Mouse (Mus musculus): ENCODE measurements around the gene Carnmt1. TPM values are rescaled to one million over a fixed set of nuclear protein-coding genes. Genes with fewer than 3 reads are reported as not detected.
A peak's percentile ranks its signal among the peaks of the same experiment; 100 is the strongest.

Gene Carnmt1
- polyA plus RNA-seq, 1 experiment from 2014 or later: 24.0 TPM

GRCm38 (mm10) chr19:18658473-18658872 lies 12.1 kb upstream of the Carnmt1 start:
- 0 out of 2 replicates have a peak, but pooled peaks cover 3% of the 10 kb centered on the region for H3K4me1 ChIP-seq (replicated peaks)
- H3K36me3 ChIP-seq: no peaks in the 10 kb centered on the region
- no peaks in the 10 kb centered on the region for H3K27me3 ChIP-seq (replicated peaks)
- no peak overlapping the region for H3K27ac ChIP-seq
- no peak overlapping the region for H3K9ac ChIP-seq
- no peak overlapping the region for H3K4me2 ChIP-seq (replicated peaks)
- WGBS: 66% methylated on average over 4 of the region's 4 CpGs
- H3K9me3 ChIP-seq: no peaks in the 10 kb centered on the region
- H3K4me3 ChIP-seq (replicated peaks): no peak overlapping the region
- ATAC-seq: peak; percentile 56; the same call in 1 of the 2 replicates

GRCm38 (mm10) chr19:18659349-18659748 lies 11.2 kb upstream of the Carnmt1 start:
- no peaks in the 10 kb centered on the region for H3K36me3 ChIP-seq
- no peak overlapping the region for H3K9ac ChIP-seq
- no CpG with 5 or more reads among the region's 1 CpGs for WGBS
- no peaks in the 10 kb centered on the region for H3K27me3 ChIP-seq (replicated peaks)
- no peaks in the 10 kb centered on the region for H3K9me3 ChIP-seq
- no peak for ATAC-seq
- H3K4me2 ChIP-seq (replicated peaks): no peak overlapping the region
- H3K4me1 ChIP-seq (replicated peaks): no peaks in the 10 kb centered on the region
- H3K4me3 ChIP-seq (replicated peaks): no peak overlapping the region
- no peak overlapping the region for H3K27ac ChIP-seq

GRCm38 (mm10) chr19:18660466-18660865 lies 10.1 kb upstream of the Carnmt1 start:
- no peaks in the 10 kb centered on the region for H3K27me3 ChIP-seq (replicated peaks)
- no peaks in the 10 kb centered on the region for H3K36me3 ChIP-seq
- H3K4me2 ChIP-seq (replicated peaks): no peak overlapping the region
- no peak overlapping the region for H3K27ac ChIP-seq
- 80% methylated on average over 3 of the region's 3 CpGs for WGBS
- no peak for ATAC-seq
- no peaks in the 10 kb centered on the region for H3K4me1 ChIP-seq (replicated peaks)
- no peak overlapping the region for H3K9ac ChIP-seq
- no peak overlapping the region for H3K4me3 ChIP-seq (replicated peaks)
- no peaks in the 10 kb centered on the region for H3K9me3 ChIP-seq

- no peak for ATAC-seq
- no peaks in the 10 kb centered on the region for H3K9me3 ChIP-seq
- no peaks in the 10 kb centered on the region for H3K36me3 ChIP-seq
- WGBS: 43% methylated on average over 1 of the region's 1 CpGs
- H3K27ac ChIP-seq: no peak overlapping the region
- H3K4me1 ChIP-seq (replicated peaks): no peaks in the 10 kb centered on the region
- H3K4me2 ChIP-seq (replicated peaks): no peak overlapping the region
- no peaks in the 10 kb centered on the region for H3K27me3 ChIP-seq (replicated peaks)
- H3K9ac ChIP-seq: no peak overlapping the region
- H3K4me3 ChIP-seq (replicated peaks): no peak overlapping the region
These were observed 8.9 kb upstream of the Carnmt1 start for GRCm38 (mm10) chr19:18661683-18662082.

- H3K4me3 ChIP-seq (replicated peaks): no peak overlapping the region
- 54% methylated on average over 2 of the region's 2 CpGs for WGBS
- H3K27me3 ChIP-seq (replicated peaks): no peaks in the 10 kb centered on the region
- no peak for ATAC-seq
- H3K9me3 ChIP-seq: no peaks in the 10 kb centered on the region
- no peak overlapping the region for H3K9ac ChIP-seq
- no peaks in the 10 kb centered on the region for H3K36me3 ChIP-seq
- H3K4me1 ChIP-seq (replicated peaks): no peaks in the 10 kb centered on the region
- H3K4me2 ChIP-seq (replicated peaks): no peak overlapping the region
- no peak overlapping the region for H3K27ac ChIP-seq
These were observed 6.7 kb upstream of the Carnmt1 start for GRCm38 (mm10) chr19:18663904-18664303.

GRCm38 (mm10) chr19:18666966-18667365 lies 3.6 kb upstream of the Carnmt1 start:
- H3K27ac ChIP-seq: no peak overlapping the region
- WGBS: 90% methylated on average over 7 of the region's 7 CpGs
- no peak overlapping the region for H3K9ac ChIP-seq
- H3K36me3 ChIP-seq: no peaks in the 10 kb centered on the region
- H3K9me3 ChIP-seq: no peaks in the 10 kb centered on the region
- ATAC-seq: no peak
- no peak overlapping the region for H3K4me3 ChIP-seq (replicated peaks)
- H3K4me1 ChIP-seq (replicated peaks): 0 out of 2 replicates have a peak, but pooled peaks cover 6% of the 10 kb centered on the region
- H3K27me3 ChIP-seq (replicated peaks): no peaks in the 10 kb centered on the region
- H3K4me2 ChIP-seq (replicated peaks): no peak overlapping the region

- Histone ChIP-seq H3K9ac (no peak overlapping the region), H3K4me1 (replicated peaks) (peaks cover 20% of the 10 kb centered on the region; the same call in 1 of the 2 replicates), H3K9me3 (no peaks in the 10 kb centered on the region), H3K4me2 (replicated peaks) (no peak overlapping the region), H3K27me3 (replicated peaks) (no peaks in the 10 kb centered on the region), H3K27ac (no peak overlapping the region), H3K36me3 (no peaks in the 10 kb centered on the region), H3K4me3 (replicated peaks) (no peak overlapping the region)
- ATAC-seq: no peak
- 89% methylated on average over 7 of the region's 7 CpGs for WGBS
These were observed 1.0 kb upstream of the Carnmt1 start for GRCm38 (mm10) chr19:18669551-18669950.

- peak overlapping the region; percentile 69 for H3K4me2 ChIP-seq (replicated peaks)
- H3K27ac ChIP-seq: peak overlapping the region; percentile 88
- WGBS: under 1% methylated on average over 47 of the region's 64 CpGs
- ATAC-seq: peak; percentile 83
- peak overlapping the region; percentile 78 for H3K4me3 ChIP-seq (replicated peaks)
- H3K9me3 ChIP-seq: no peaks in the 10 kb centered on the region
- peak overlapping the region; percentile 86 for H3K9ac ChIP-seq
- no peaks in the 10 kb centered on the region for H3K27me3 ChIP-seq (replicated peaks)
- H3K4me1 ChIP-seq (replicated peaks): peaks cover 20% of the 10 kb centered on the region; the same call in 1 of the 2 replicates
- no peaks in the 10 kb centered on the region for H3K36me3 ChIP-seq
These were observed 635 bp downstream of the Carnmt1 start for GRCm38 (mm10) chr19:18671056-18671741.

GRCm38 (mm10) chr19:18672498-18672897 lies 1.9 kb downstream of the Carnmt1 start:
- Histone ChIP-seq H3K27me3 (replicated peaks) (no peaks in the 10 kb centered on the region), H3K9ac (no peak overlapping the region), H3K4me1 (replicated peaks) (peaks cover 20% of the 10 kb centered on the region; the same call in 1 of the 2 replicates), H3K4me3 (replicated peaks) (0 out of 2 replicates have a peak overlapping the region, but pooled peaks have one; percentile 78), H3K36me3 (no peaks in the 10 kb centered on the region), H3K9me3 (no peaks in the 10 kb centered on the region), H3K4me2 (replicated peaks) (peak overlapping the region; percentile 69), H3K27ac (no peak overlapping the region)
- ATAC-seq: no peak
- WGBS: 52% methylated on average over 3 of the region's 3 CpGs

GRCm38 (mm10) chr19:18673116-18673515 lies 2.6 kb downstream of the Carnmt1 start:
- WGBS: 51% methylated on average over 4 of the region's 4 CpGs
- H3K9ac ChIP-seq: no peak overlapping the region
- peak overlapping the region; percentile 69; the same call in 1 of the 2 replicates for H3K4me2 ChIP-seq (replicated peaks)
- ATAC-seq: no peak
- H3K4me1 ChIP-seq (replicated peaks): peaks cover 20% of the 10 kb centered on the region; the same call in 1 of the 2 replicates
- H3K9me3 ChIP-seq: no peaks in the 10 kb centered on the region
- no peak overlapping the region for H3K4me3 ChIP-seq (replicated peaks)
- H3K36me3 ChIP-seq: no peaks in the 10 kb centered on the region
- H3K27me3 ChIP-seq (replicated peaks): no peaks in the 10 kb centered on the region
- H3K27ac ChIP-seq: no peak overlapping the region

- Histone ChIP-seq H3K27me3 (replicated peaks) (no peaks in the 10 kb centered on the region), H3K4me1 (replicated peaks) (no peaks in the 10 kb centered on the region), H3K9ac (no peak overlapping the region), H3K4me2 (replicated peaks) (no peak overlapping the region), H3K4me3 (replicated peaks) (no peak overlapping the region), H3K9me3 (no peaks in the 10 kb centered on the region), H3K27ac (no peak overlapping the region), H3K36me3 (peaks cover 4% of the 10 kb centered on the region; the same call in 1 of the 2 replicates)
- 61% methylated on average over 4 of the region's 4 CpGs for WGBS
- ATAC-seq: no peak
These were observed 11.6 kb downstream of the Carnmt1 start for GRCm38 (mm10) chr19:18682142-18682541.

GRCm38 (mm10) chr19:18687556-18687955 lies 17.0 kb downstream of the Carnmt1 start:
- Histone ChIP-seq H3K27me3 (replicated peaks) (no peaks in the 10 kb centered on the region), H3K27ac (no peak overlapping the region), H3K4me3 (replicated peaks) (no peak overlapping the region), H3K36me3 (0 out of 2 replicates have a peak, but pooled peaks cover 3% of the 10 kb centered on the region), H3K9me3 (no peaks in the 10 kb centered on the region), H3K4me1 (replicated peaks) (no peaks in the 10 kb centered on the region), H3K4me2 (replicated peaks) (no peak overlapping the region), H3K9ac (no peak overlapping the region)
- ATAC-seq: peak; percentile 49; the same call in 1 of the 2 replicates
- WGBS: 72% methylated on average over 3 of the region's 3 CpGs

- no peaks in the 10 kb centered on the region for H3K9me3 ChIP-seq
- H3K27me3 ChIP-seq (replicated peaks): no peaks in the 10 kb centered on the region
- ATAC-seq: peak; percentile 56; the same call in 1 of the 2 replicates
- H3K4me1 ChIP-seq (replicated peaks): no peaks in the 10 kb centered on the region
- 0 out of 2 replicates have a peak, but pooled peaks cover 3% of the 10 kb centered on the region for H3K36me3 ChIP-seq
- H3K9ac ChIP-seq: no peak overlapping the region
- H3K4me2 ChIP-seq (replicated peaks): no peak overlapping the region
- WGBS: 82% methylated on average over 3 of the region's 3 CpGs
- no peak overlapping the region for H3K4me3 ChIP-seq (replicated peaks)
- H3K27ac ChIP-seq: no peak overlapping the region
These were observed 21.6 kb downstream of the Carnmt1 start for GRCm38 (mm10) chr19:18692176-18692575.

Measured in intestine, embryonic 15.5 days (tissue).